Mouse (Mus musculus) liver, embryonic 14.5 days (tissue): ENCODE measurements at regions not wholly inside any gene's neighbourhood (a gene's known extent, or its start where the extent isn't known, plus 50 kb on each side); places are given as distances from the start of the nearest gene placed in this dataset.

Source experiments
- CTCF ChIP-seq: IDR thresholded peaks from 2 replicates; pipeline ENCODE4 v1.5.1; 2016; ENCODE audit warnings: antibody characterized with exemption, low read depth, control low read depth
- EP300 ChIP-seq: IDR thresholded peaks from 2 replicates; pipeline ENCODE4 v1.6.1; 2016; ENCODE audit warnings: antibody characterized with exemption, low read depth

DNA sequence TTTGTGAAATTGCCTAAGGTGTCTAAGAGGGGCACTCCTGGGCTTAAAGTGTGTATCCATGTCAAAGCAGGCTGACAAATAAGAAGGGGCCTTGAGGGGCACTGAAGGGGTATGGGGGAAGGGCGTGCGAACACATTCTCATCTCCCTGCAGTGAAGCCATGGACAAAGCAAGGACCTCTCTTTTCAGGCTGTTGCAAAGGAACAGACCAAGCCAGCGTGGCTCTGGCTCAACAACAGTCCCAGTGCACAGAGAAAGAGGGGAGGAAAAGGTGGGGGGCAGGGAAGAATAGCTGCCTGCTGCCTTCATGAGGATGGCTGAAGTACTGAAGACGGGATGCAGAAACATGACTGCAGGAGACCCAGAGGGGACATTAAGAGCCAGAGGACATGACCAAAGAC is 184.9 kb upstream of the Rbms3 start:
- no peak for TF ChIP-seq EP300
- TF ChIP-seq CTCF, result no peak
